Mouse (Mus musculus): Measurements from ENCODE around the gene Rbm48. TPM values are rescaled to one million over a fixed set of nuclear protein-coding genes. Genes with fewer than 3 reads are reported as not detected.

The Rbm48 gene
- polyA plus RNA-seq, 1 experiment from 2014 or later = 15.9 TPM

DNA sequence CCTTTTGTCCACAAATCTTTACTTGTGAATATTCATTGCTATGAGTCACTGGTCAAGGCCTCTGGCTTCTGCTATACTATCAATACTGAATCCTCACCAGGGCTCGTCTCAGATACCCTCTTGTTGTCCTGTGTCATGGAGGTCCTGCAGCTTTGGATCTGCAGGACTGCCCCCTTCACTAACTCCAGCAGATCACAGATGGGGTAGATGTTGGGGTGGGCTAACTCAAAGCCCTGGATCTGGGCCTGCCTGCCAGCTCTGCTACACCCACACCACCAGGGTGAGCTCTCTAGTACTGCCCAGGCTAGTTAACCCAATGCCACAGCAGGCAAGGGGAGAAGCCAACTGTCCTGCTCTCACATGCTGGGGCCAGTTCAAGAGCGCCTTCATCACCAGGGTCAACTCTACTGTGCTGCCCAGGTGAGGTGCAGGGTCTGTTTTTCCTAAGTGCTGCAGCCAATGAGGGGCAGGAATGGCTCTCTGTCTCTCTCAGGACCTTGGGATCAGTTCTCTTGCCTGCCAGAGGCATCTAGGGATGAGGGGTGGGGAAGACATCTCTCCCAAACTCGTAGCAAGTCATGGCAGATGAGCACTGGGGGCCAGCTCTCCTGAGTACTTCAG, 59.7 kb downstream of the Rbm48 start:
- DNase-seq (ENCODE audit: low spot score) (no peak), ATAC-seq (ENCODE audit: low FRiP score) (no peak)
- WGBS = 76% methylated on average over 3 of the region's 3 CpGs
- H3K27ac ChIP-seq = no peak overlapping the region
- no peak overlapping the region for H3K9ac ChIP-seq
- no peaks in the 10 kb centered on the region for H3K27me3 ChIP-seq (ENCODE audit: control insufficient read depth, insufficient read depth, low read length)
- no peaks in the 10 kb centered on the region for H3K4me1 ChIP-seq (replicated peaks; ENCODE audit: control insufficient read depth, insufficient read depth, low read length)
- no peaks in the 10 kb centered on the region for H3K9me3 ChIP-seq (ENCODE audit: control insufficient read depth, low read length)
- H3K4me2 ChIP-seq (replicated peaks) = no peak overlapping the region
- H3K4me3 ChIP-seq (replicated peaks; ENCODE audit: low read length) = no peak overlapping the region
- no peaks in the 10 kb centered on the region for H3K36me3 ChIP-seq (replicated peaks; ENCODE audit: control insufficient read depth, insufficient read depth)

Other genes starting within 250 kb of the Rbm48 start
- gene Fam133b, start 52.8 kb downstream of the Rbm48 start, polyA plus RNA-seq (2014; fragmentation: Nextera tagmentation; extraction: Ambion mirVana) = 23.2 and 25.0 TPM in 2 replicates
- 1.7 and 3.5 TPM in 2 replicates for gene 1700109H08Rik, start 25.0 kb downstream of the Rbm48 start, polyA plus RNA-seq (2014; fragmentation: Nextera tagmentation; extraction: Ambion mirVana)
- 18.3 and 25.2 TPM in 2 replicates for gene Pex1, start 519 bp downstream of the Rbm48 start, polyA plus RNA-seq (2014; fragmentation: Nextera tagmentation; extraction: Ambion mirVana)
- not detected in 2 replicates for gene Tmbim7, start 54.6 kb upstream of the Rbm48 start, polyA plus RNA-seq (2014; fragmentation: Nextera tagmentation; extraction: Ambion mirVana)
- 77.4 and 81.5 TPM in 2 replicates for gene Gatad1, start 60.6 kb upstream of the Rbm48 start, polyA plus RNA-seq (2014; fragmentation: Nextera tagmentation; extraction: Ambion mirVana)
- gene Ankib1, start 206.3 kb upstream of the Rbm48 start, polyA plus RNA-seq (2014; fragmentation: Nextera tagmentation; extraction: Ambion mirVana) = 25.0 and 25.7 TPM in 2 replicates
- 49.8 and 51.4 TPM in 2 replicates for gene Krit1, start 206.6 kb upstream of the Rbm48 start, polyA plus RNA-seq (2014; fragmentation: Nextera tagmentation; extraction: Ambion mirVana)
- 0.07 and 0.12 TPM in 2 replicates for gene Lrrd1, start 248.6 kb upstream of the Rbm48 start, polyA plus RNA-seq (2014; fragmentation: Nextera tagmentation; extraction: Ambion mirVana)

Measured in hindbrain, embryonic 14.5 days (tissue).